Mouse (Mus musculus): ENCODE measurements around the gene Alk. TPM values are rescaled to one million over a fixed set of nuclear protein-coding genes. Genes with fewer than 3 reads are reported as not detected.

The Alk gene
- total RNA-seq, 1 experiment from 2014 or later, result not detected

DNA sequence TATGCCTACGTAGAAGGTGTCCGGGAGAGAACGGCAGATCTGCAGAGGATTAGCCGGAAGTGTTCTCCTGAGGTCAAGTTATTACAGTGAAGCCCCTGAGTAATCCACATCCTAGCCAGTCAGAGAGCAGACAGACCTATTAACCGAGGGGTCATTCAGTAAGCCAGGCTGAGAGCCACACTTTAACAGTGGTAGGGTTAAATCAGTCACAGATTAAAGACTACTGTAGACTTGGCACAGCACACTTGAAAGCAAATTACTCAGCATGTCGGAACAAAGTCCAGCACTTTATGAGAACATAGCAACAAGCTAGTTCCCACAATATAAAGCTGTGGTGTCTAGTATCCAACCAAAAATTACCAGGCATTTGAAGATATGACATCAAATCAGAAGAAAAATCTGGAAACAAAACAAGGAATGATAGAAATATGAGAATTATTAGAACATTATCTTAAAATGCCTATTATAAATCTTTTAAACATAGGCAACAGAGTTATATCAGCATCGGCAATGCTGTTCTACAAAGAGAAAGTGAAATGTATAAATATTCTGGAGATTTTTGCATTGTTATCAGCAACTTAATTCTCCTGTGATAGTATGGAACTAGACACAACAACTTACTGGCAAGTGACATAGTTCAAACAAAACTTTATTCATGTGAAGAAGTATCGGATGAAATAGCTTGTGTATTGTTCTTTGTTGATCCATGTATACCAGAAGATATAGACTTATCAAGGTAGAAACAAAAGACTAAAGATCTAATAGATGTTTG is 472.1 kb downstream of the Alk start:
- ATAC-seq (replicated peaks in 1 of 2; ENCODE audit: insufficient read depth in 1 of 2, low FRiP score in 2 of 2, low TSS enrichment in 1 of 2, low read depth in 1 of 2, poor library complexity in 2 of 2, severe bottlenecking in 2 of 2), result no peak

DNA sequence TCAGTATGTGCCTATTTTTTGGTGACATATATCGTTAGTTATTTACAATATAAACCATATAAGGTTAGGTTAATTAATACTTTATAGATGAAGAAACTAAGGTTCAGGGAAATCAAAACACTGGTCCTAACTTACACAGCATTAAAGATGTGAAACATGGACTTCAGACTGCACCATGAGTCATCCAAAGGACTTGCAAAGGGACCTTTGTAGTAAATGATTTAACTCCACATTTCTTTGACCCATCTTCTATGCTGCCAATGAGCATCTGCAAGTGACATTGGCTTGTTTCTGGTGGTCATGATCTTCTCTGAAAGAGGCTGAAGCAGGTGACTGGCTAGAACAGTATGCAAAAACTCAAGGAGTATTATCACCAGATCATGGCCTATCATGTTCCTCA is 482.8 kb downstream of the Alk start:
- no peak for ATAC-seq (replicated peaks in 1 of 2; ENCODE audit: insufficient read depth in 1 of 2, low FRiP score in 2 of 2, low TSS enrichment in 1 of 2, low read depth in 1 of 2, poor library complexity in 2 of 2, severe bottlenecking in 2 of 2)

DNA sequence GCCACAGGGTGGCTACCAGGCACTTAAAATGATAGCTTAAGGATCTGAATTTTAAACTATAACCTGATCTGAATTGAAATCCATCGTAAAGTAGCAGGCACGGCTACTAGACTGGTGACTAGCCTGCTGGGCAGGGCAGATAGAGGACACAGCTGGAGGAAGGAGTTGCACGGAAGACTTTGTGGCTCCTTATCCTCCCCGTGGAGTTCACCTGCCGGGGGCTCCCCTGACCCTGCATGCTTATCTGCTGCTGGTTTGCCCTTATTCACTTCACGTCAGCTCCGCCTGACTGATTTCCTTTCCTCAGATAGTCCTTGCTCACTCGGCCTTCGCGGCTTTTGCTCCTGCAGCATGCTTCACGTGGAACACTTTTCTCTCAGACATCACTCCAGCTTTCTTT is 484.1 kb downstream of the Alk start:
- ATAC-seq (replicated peaks in 1 of 2; ENCODE audit: insufficient read depth in 1 of 2, low FRiP score in 2 of 2, low TSS enrichment in 1 of 2, low read depth in 1 of 2, poor library complexity in 2 of 2, severe bottlenecking in 2 of 2), result no peak

DNA sequence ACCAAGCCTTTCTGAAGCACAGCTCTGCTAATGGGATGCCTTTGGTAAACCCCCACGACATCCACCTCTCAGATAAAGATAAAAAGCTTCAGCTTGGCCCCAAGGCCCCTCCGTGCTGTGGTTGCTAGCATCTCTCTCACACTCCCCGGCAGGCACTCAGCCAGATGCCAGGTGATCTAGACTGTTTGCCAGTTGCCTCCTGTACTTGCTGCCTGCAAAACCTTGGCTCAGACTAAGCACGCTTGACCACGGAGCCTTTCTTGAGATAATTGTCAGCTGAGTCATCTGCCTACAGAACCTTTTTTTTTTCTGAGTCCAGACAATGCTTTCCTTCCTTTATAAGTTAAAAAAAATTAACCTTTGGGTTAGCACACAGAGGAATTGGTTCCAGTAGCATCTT is 486.1 kb downstream of the Alk start:
- no peak for ATAC-seq (replicated peaks in 1 of 2; ENCODE audit: insufficient read depth in 1 of 2, low FRiP score in 2 of 2, low TSS enrichment in 1 of 2, low read depth in 1 of 2, poor library complexity in 2 of 2, severe bottlenecking in 2 of 2)

DNA sequence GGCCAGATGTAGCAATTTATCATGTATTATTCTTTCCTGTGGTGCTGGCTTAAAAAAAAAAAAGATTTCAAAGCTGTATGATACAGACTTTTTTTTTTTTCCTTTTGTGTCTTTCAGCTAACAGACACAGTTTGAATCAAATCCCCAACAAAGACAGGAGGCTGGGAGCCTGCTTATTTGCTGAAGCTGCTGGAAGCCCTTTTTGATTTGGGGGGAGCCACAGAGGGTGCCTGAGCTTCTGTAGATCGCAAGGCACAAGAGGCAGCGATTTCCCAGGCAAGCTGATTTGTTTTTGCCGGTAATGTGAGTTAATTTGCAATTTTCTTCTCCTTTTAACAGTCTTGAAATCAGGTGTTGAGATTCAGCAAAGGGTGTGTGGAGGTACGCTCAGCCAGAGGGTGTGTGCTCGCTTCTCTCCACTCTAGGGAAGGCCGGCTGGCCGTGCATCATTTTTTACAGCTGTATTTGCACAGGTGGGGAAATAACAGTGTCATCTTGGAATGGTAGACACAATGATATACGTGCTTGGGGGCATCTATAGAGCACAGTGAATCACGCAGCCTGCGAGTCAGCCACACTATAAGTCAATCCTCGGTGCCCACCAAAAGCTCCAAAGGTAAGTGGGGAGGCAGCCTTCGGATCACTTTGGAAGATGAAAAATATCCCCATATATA is 489.0 kb downstream of the Alk start:
- ATAC-seq (replicated peaks in 1 of 2; ENCODE audit: insufficient read depth in 1 of 2, low FRiP score in 2 of 2, low TSS enrichment in 1 of 2, low read depth in 1 of 2, poor library complexity in 2 of 2, severe bottlenecking in 2 of 2), result no peak

- ATAC-seq (replicated peaks in 1 of 2; ENCODE audit: insufficient read depth in 1 of 2, low FRiP score in 2 of 2, low TSS enrichment in 1 of 2, low read depth in 1 of 2, poor library complexity in 2 of 2, severe bottlenecking in 2 of 2), result no peak
These were observed 492.4 kb downstream of the Alk start for GRCm38 (mm10) chr17:72112004-72112403.

DNA sequence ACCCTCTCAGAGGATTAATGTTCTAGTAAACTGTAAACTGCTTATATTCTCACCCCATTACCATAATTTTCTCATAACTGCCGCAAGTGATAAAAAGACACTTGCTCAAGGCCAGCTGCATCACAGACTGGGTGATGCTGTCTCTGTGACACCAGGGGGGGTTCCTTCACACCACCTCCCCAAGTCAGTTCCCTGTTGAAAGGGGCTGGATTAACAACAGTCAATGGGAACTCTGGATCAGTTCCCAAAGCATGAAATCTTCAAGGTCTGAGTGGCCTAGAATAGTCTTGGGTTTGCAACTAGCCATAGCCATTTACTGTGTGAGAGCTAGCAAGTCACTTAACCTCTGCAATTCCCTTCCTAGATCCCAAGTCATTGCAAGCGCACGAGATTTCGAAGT is 492.9 kb downstream of the Alk start:
- ATAC-seq (replicated peaks in 1 of 2; ENCODE audit: insufficient read depth in 1 of 2, low FRiP score in 2 of 2, low TSS enrichment in 1 of 2, low read depth in 1 of 2, poor library complexity in 2 of 2, severe bottlenecking in 2 of 2), result no peak

GRCm38 (mm10) chr17:72087261-72087703 is 517.1 kb downstream of the Alk start:
- ATAC-seq (replicated peaks in 1 of 2; ENCODE audit: insufficient read depth in 1 of 2, low FRiP score in 2 of 2, low TSS enrichment in 1 of 2, low read depth in 1 of 2, poor library complexity in 2 of 2, severe bottlenecking in 2 of 2), result no peak

GRCm38 (mm10) chr17:72081396-72081795 is 523.0 kb downstream of the Alk start:
- ATAC-seq (replicated peaks in 1 of 2; ENCODE audit: insufficient read depth in 1 of 2, low FRiP score in 2 of 2, low TSS enrichment in 1 of 2, low read depth in 1 of 2, poor library complexity in 2 of 2, severe bottlenecking in 2 of 2), result no peak

DNA sequence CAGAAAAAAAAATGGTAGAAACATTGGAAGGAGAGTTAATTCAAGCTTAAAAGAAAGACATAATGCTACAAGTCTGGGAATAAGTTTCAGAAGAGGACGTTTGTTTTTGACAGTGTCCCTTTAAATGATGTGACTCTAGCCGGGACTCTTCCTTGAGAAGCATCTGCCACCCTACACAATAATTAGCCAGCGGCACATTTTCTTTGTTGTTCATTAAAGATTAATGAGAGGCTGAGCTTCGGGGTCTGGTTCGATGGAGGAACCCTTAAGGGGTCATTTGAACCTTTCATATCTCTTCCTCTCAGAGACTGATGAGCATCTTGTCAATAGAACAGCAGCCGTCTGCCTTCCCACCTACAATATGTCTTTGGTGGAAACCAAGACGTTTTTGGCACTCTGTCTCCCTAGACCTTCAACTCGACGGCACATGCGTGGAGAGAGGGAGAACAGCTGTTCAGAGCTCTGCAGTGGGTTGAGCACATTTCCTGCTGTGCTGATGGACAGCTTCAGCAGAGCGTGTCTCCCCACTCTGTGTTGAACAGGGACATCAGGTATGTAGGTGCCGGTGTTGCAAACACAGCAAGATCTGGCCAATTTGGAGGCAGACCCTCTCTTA is 528.0 kb downstream of the Alk start:
- ATAC-seq (replicated peaks in 1 of 2; ENCODE audit: insufficient read depth in 1 of 2, low FRiP score in 2 of 2, low TSS enrichment in 1 of 2, low read depth in 1 of 2, poor library complexity in 2 of 2, severe bottlenecking in 2 of 2), result no peak

- peak; percentile 51 to 62; a peak in 1 of 4 replicates for ATAC-seq (replicated peaks in 1 of 2; ENCODE audit: insufficient read depth in 1 of 2, low FRiP score in 2 of 2, low TSS enrichment in 1 of 2, low read depth in 1 of 2, poor library complexity in 2 of 2, severe bottlenecking in 2 of 2)
These were observed 532.6 kb downstream of the Alk start for GRCm38 (mm10) chr17:72071871-72072270.

DNA sequence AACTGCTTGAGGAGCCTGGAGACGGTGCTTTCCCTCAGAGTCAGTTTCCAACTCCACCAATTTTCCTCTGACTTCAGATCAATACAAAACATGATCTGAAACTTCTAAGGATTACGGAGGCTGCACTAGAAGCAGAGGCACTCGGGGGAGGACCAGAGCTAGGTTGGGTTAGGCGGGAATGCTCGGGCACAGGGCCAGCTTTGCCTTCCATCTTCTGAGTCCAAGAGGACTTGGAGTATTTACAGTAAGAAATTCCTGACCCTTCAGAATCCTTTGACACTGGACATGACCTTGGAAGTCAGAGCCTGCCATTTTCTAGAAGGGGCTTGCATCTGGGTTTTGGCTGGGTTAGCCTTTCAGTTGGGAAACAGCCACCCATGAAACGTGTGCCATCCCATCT is 536.3 kb downstream of the Alk start:
- no peak for ATAC-seq (replicated peaks in 1 of 2; ENCODE audit: insufficient read depth in 1 of 2, low FRiP score in 2 of 2, low TSS enrichment in 1 of 2, low read depth in 1 of 2, poor library complexity in 2 of 2, severe bottlenecking in 2 of 2)

DNA sequence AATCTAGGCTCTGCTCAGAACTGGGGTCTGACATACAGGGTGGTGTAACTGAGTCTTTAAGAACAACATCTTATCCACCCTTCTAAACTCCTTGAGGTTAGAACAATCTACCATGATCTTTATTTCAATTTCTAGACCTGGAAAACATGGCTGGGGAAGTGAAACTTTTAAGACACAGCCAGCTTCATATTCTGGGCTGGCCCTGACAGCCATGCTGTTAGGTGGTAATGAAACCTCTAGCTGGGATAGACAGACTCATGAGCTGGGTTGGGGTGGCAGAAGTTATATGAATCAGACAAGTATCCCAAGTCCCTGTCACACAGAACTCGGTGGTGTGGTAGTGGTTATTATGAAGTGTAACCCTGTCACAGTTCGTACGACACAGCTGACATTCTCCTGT is 541.4 kb downstream of the Alk start:
- no peak for ATAC-seq (replicated peaks in 1 of 2; ENCODE audit: insufficient read depth in 1 of 2, low FRiP score in 2 of 2, low TSS enrichment in 1 of 2, low read depth in 1 of 2, poor library complexity in 2 of 2, severe bottlenecking in 2 of 2)

DNA sequence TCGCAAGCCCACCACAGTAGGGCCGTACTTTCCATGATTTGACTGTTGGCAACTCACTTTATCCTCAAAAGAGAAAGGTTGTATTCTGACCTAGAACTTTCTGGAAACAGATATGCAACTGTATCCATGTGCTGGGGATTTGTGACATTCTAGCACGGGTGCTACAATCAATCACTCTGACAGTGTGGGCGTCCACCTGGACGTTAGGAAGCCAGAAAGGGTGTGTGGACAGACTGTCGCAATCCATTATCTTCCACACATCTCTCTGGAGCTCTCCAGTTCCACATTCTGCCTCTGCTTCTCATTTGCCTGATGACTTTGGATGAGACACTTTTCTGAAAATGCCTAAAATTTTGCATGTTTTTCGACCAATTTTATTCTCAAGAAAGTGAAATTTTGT is 545.1 kb downstream of the Alk start:
- no peak for ATAC-seq (replicated peaks in 1 of 2; ENCODE audit: insufficient read depth in 1 of 2, low FRiP score in 2 of 2, low TSS enrichment in 1 of 2, low read depth in 1 of 2, poor library complexity in 2 of 2, severe bottlenecking in 2 of 2)

DNA sequence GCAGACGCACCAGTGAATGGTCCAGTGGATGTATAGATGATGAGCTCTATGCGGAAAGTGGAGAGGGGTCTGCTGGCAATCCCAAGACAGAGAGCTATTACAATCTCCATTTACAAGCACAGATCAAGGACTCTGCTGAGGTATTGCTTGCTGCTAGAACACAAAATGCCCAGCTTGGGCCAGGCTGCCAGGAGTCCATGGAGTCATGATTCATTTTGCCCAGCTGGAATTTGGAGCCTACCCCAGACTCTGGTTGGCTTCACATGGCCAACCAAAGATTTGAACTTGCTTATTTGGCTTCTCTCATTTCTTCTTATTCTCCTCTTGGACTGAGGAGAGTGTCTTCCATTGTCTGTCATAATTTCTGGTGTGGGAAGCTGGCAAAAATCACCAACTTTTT is 558.8 kb downstream of the Alk start:
- ATAC-seq (replicated peaks in 1 of 2; ENCODE audit: insufficient read depth in 1 of 2, low FRiP score in 2 of 2, low TSS enrichment in 1 of 2, low read depth in 1 of 2, poor library complexity in 2 of 2, severe bottlenecking in 2 of 2), result no peak

GRCm38 (mm10) chr17:72043667-72044390 is 560.6 kb downstream of the Alk start:
- ATAC-seq (replicated peaks in 1 of 2; ENCODE audit: insufficient read depth in 1 of 2, low FRiP score in 2 of 2, low TSS enrichment in 1 of 2, low read depth in 1 of 2, poor library complexity in 2 of 2, severe bottlenecking in 2 of 2), result no peak

DNA sequence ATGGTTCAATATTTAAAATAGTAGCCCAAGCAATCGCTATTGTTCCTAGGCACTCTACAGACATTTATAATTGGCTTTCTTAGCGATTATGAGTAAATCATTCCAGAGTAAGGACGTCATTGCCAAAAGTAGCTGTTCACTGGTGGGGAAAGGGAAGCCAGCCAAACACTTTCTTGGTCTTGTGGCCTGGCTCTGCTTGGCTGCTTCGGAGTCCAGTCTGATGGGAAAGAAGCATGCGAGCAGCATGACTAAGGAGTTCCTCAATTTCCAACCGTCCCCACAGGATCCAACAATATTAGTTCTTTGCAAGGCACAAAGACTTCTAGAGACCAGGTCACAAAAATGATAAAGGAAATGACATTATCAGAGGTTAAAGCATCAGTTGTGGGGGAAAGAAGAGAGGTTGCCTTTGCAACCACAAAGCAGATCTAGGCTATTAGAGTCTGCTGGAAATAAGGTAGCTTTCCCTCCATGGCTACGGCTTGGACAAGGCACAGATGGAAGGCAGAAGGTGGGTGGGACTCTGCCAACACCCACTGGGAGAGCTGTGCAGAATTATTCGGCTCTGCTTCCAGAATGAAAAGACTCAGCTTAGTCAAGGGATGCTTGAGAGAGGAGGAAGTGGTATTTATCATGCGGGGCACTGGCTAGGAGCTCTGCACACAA is 561.3 kb downstream of the Alk start:
- ATAC-seq (replicated peaks in 1 of 2; ENCODE audit: insufficient read depth in 1 of 2, low FRiP score in 2 of 2, low TSS enrichment in 1 of 2, low read depth in 1 of 2, poor library complexity in 2 of 2, severe bottlenecking in 2 of 2), result peak; percentile 49 to 69

Data from hematopoietic stem cell, adult 5-6 weeks (primary cell).